Mouse (Mus musculus): ENCODE results near the gene St3gal6. TPM values are rescaled to one million over a fixed set of nuclear protein-coding genes. Genes with fewer than 3 reads are reported as not detected.

The St3gal6 gene
- total and polyA plus RNA-seq, 3 experiments = 167 to 420 (median 240) TPM

GRCm38 (mm10) chr16:58539011-58539410 is 15.0 kb upstream of the St3gal6 start:
- in situ Hi-C loops (cut with MboI; ENCODE audit: low pct_ligation_motif_present, low pct_unique_long_range_greater_than_20kb, low sequenced_read_pairs) = no loop called here
- Histone ChIP-seq H3K79me2 (replicated peaks; ENCODE audit: control insufficient read depth, extremely low read depth, insufficient read depth, poor library complexity, severe bottlenecking) (no peaks in the 10 kb centered on the region; the same call in 1 of the 2 replicates), H3K27me3 (replicated peaks) (no peaks in the 10 kb centered on the region), H3K27ac (ENCODE audit: insufficient read depth, low read depth) (no peak overlapping the region), H3K4me2 (ENCODE audit: insufficient read depth, low read depth, poor library complexity, severe bottlenecking) (no peak overlapping the region), H3K9ac (ENCODE audit: insufficient read depth, low read depth) (no peak overlapping the region), H3K9me3 (replicated peaks; ENCODE audit: low read length) (no peaks in the 10 kb centered on the region), H3K4me1 (ENCODE audit: control insufficient read depth in 1 of 2, insufficient read depth in 2 of 2) (peaks cover 7 to 37% of the 10 kb centered on the region in 2 experiments; a peak in 3 of 4 replicates), H3K36me3 (replicated peaks in 1 of 2; ENCODE audit: control insufficient read depth in 1 of 2, insufficient read depth in 1 of 2, low read length in 1 of 2) (no peaks in the 10 kb centered on the region), H3K4me3 (replicated peaks in 1 of 3; ENCODE audit: low read depth in 2 of 3, low read length in 2 of 3, poor library complexity in 1 of 3) (no peak overlapping the region)
- dilution Hi-C loops (cut with MboI; ENCODE audit: extremely low pct_ligation_motif_present, extremely low pct_unique_long_range_greater_than_20kb, low sequenced_read_pairs) = no loop called here
- no peak for DNase-seq (ENCODE audit: extremely low read depth)
- TF ChIP-seq MAFK (IDR thresholded peaks at IDR 0.05; ENCODE audit: insufficient replicate concordance, low read length) (no peak), JUND (conservative IDR thresholded peaks at IDR 0.05; ENCODE audit: low read depth, low read length) (no peak), TCF12 (IDR thresholded peaks at IDR 0.05; ENCODE audit: low read depth, low read length) (no peak), USF2 (conservative IDR thresholded peaks at IDR 0.05; ENCODE audit: low read depth, low read length) (no peak), MXI1 (IDR thresholded peaks at IDR 0.05; ENCODE audit: low read depth, low read length) (no peak), BHLHE40 (IDR thresholded peaks at IDR 0.05; ENCODE audit: low read depth, low read length) (no peak)

GRCm38 (mm10) chr16:58536076-58536475 is 12.0 kb upstream of the St3gal6 start:
- Histone ChIP-seq H3K36me3 (replicated peaks in 1 of 2; ENCODE audit: control insufficient read depth in 1 of 2, insufficient read depth in 1 of 2, low read length in 1 of 2) (no peaks in the 10 kb centered on the region), H3K4me2 (ENCODE audit: insufficient read depth, low read depth, poor library complexity, severe bottlenecking) (no peak overlapping the region), H3K79me2 (replicated peaks; ENCODE audit: control insufficient read depth, extremely low read depth, insufficient read depth, poor library complexity, severe bottlenecking) (no peaks in the 10 kb centered on the region; the same call in 1 of the 2 replicates), H3K4me3 (replicated peaks in 1 of 3; ENCODE audit: low read depth in 2 of 3, low read length in 2 of 3, poor library complexity in 1 of 3) (no peak overlapping the region), H3K9me3 (replicated peaks; ENCODE audit: low read length) (peaks cover 2% of the 10 kb centered on the region), H3K4me1 (ENCODE audit: control insufficient read depth in 1 of 2, insufficient read depth in 2 of 2) (peaks cover 16 to 40% of the 10 kb centered on the region in 2 experiments), H3K27ac (ENCODE audit: insufficient read depth, low read depth) (no peak overlapping the region), H3K9ac (ENCODE audit: insufficient read depth, low read depth) (no peak overlapping the region), H3K27me3 (replicated peaks) (no peaks in the 10 kb centered on the region)
- in situ Hi-C loops (cut with MboI; ENCODE audit: low pct_ligation_motif_present, low pct_unique_long_range_greater_than_20kb, low sequenced_read_pairs) = no loop called here
- DNase-seq (ENCODE audit: extremely low read depth) = no peak
- TF ChIP-seq MAX (IDR thresholded peaks at IDR 0.05; ENCODE audit: low read length) (no peak), SMC3 (IDR thresholded peaks at IDR 0.05; ENCODE audit: low read depth, low read length) (no peak), USF2 (conservative IDR thresholded peaks at IDR 0.05; ENCODE audit: low read depth, low read length) (no peak), UBTF (IDR thresholded peaks at IDR 0.05; ENCODE audit: low read depth, low read length) (no peak), MAZ (IDR thresholded peaks at IDR 0.05; ENCODE audit: low read depth, low read length) (no peak), SIN3A (IDR thresholded peaks at IDR 0.05; ENCODE audit: low read length) (no peak), PAX5 (IDR thresholded peaks at IDR 0.05; ENCODE audit: low read length) (no peak), GABPA (IDR thresholded peaks at IDR 0.05; ENCODE audit: insufficient replicate concordance, low read depth, low read length) (no peak), TCF12 (IDR thresholded peaks at IDR 0.05; ENCODE audit: low read depth, low read length) (no peak), USF1 (IDR thresholded peaks at IDR 0.05; ENCODE audit: low read depth, low read length) (no peak), CHD2 (IDR thresholded peaks at IDR 0.05; ENCODE audit: low read length) (no peak), ZKSCAN1 (IDR thresholded peaks at IDR 0.05; ENCODE audit: borderline replicate concordance, low read depth, low read length) (no peak), MYC (IDR thresholded peaks at IDR 0.05; ENCODE audit: low read depth, low read length) (no peak), JUN (IDR thresholded peaks at IDR 0.05; ENCODE audit: insufficient read depth, low read depth, low read length) (no peak), HCFC1 (IDR thresholded peaks at IDR 0.05; ENCODE audit: low read depth, low read length) (no peak), ZC3H11A (IDR thresholded peaks at IDR 0.05; ENCODE audit: low read depth, low read length) (no peak), CTCF (conservative IDR thresholded peaks at IDR 0.05 in 1 of 2, IDR thresholded peaks at IDR 0.05 in 1 of 2; ENCODE audit: low read depth in 2 of 2, low read length in 2 of 2) (no peak), NRF1 (IDR thresholded peaks at IDR 0.05; ENCODE audit: low read depth, low read length) (no peak), RAD21 (IDR thresholded peaks at IDR 0.05; ENCODE audit: low read depth, low read length) (no peak)
- dilution Hi-C loops (cut with MboI; ENCODE audit: extremely low pct_ligation_motif_present, extremely low pct_unique_long_range_greater_than_20kb, low sequenced_read_pairs) = no loop called here

Data from CH12.LX (cell line).